Mouse (Mus musculus): ENCODE measurements around the gene Bckdha. TPM values are rescaled to one million over a fixed set of nuclear protein-coding genes. Genes with fewer than 3 reads are reported as not detected.

Bckdha gene
- polyA plus RNA-seq, 1 experiment: 81.4 TPM

GRCm38 (mm10) chr7:25623857-25624370, 34.9 kb downstream of the Bckdha start:
- TF ChIP-seq CTCF (IDR thresholded peaks at IDR 0.05; ENCODE audit: extremely low read depth, insufficient read depth, insufficient read length, insufficient replicate concordance): no peak
- no peak for TF ChIP-seq POLR2A (IDR thresholded peaks at IDR 0.05; ENCODE audit: low read depth, low read length)
- WGBS: 90% methylated on average over 11 of the region's 11 CpGs
- no peak overlapping the region for H3K4me3 ChIP-seq (ENCODE audit: extremely low read depth, insufficient read depth, insufficient read length)
- peaks cover 16% of the 10 kb centered on the region for H3K4me1 ChIP-seq (ENCODE audit: control insufficient read depth, insufficient read depth, insufficient read length)
- H3K27me3 ChIP-seq (ENCODE audit: control insufficient read depth, insufficient read depth, low read length): no peaks in the 10 kb centered on the region
- peaks cover 29% of the 10 kb centered on the region for H3K36me3 ChIP-seq (ENCODE audit: control insufficient read depth, insufficient read depth, low read length)
- no peak for DNase-seq (ENCODE audit: low read depth in 1 of 2, low spot score in 2 of 2)
- peak overlapping the region; percentile 31; the same call in 1 of the 2 replicates for H3K27ac ChIP-seq (ENCODE audit: insufficient read depth, low read length)

GRCm38 (mm10) chr7:25620751-25621150, 38.0 kb downstream of the Bckdha start:
- WGBS: 87% methylated on average over 11 of the region's 11 CpGs
- Histone ChIP-seq H3K36me3 (ENCODE audit: control insufficient read depth, insufficient read depth, low read length) (peaks cover 24% of the 10 kb centered on the region), H3K27me3 (ENCODE audit: control insufficient read depth, insufficient read depth, low read length) (no peaks in the 10 kb centered on the region), H3K4me3 (ENCODE audit: extremely low read depth, insufficient read depth, insufficient read length) (no peak overlapping the region), H3K27ac (ENCODE audit: insufficient read depth, low read length) (no peak overlapping the region), H3K4me1 (ENCODE audit: control insufficient read depth, insufficient read depth, insufficient read length) (peaks cover 4% of the 10 kb centered on the region; the same call in 1 of the 2 replicates)
- TF ChIP-seq CTCF (IDR thresholded peaks at IDR 0.05; ENCODE audit: extremely low read depth, insufficient read depth, insufficient read length, insufficient replicate concordance) (no peak), POLR2A (IDR thresholded peaks at IDR 0.05; ENCODE audit: low read depth, low read length) (no peak)
- no peak for DNase-seq (ENCODE audit: low read depth in 1 of 2, low spot score in 2 of 2)

GRCm38 (mm10) chr7:25620101-25620500, 38.7 kb downstream of the Bckdha start:
- H3K27ac ChIP-seq (ENCODE audit: insufficient read depth, low read length): no peak overlapping the region
- H3K27me3 ChIP-seq (ENCODE audit: control insufficient read depth, insufficient read depth, low read length): no peaks in the 10 kb centered on the region
- 92% methylated on average over 5 of the region's 5 CpGs for WGBS
- TF ChIP-seq POLR2A (IDR thresholded peaks at IDR 0.05; ENCODE audit: low read depth, low read length) (no peak), CTCF (IDR thresholded peaks at IDR 0.05; ENCODE audit: extremely low read depth, insufficient read depth, insufficient read length, insufficient replicate concordance) (no peak)
- no peak overlapping the region for H3K4me3 ChIP-seq (ENCODE audit: extremely low read depth, insufficient read depth, insufficient read length)
- DNase-seq (ENCODE audit: low read depth in 1 of 2, low spot score in 2 of 2): peak in 1 of 2 experiments; percentile 2
- peaks cover 4% of the 10 kb centered on the region; the same call in 1 of the 2 replicates for H3K4me1 ChIP-seq (ENCODE audit: control insufficient read depth, insufficient read depth, insufficient read length)
- peaks cover 22% of the 10 kb centered on the region for H3K36me3 ChIP-seq (ENCODE audit: control insufficient read depth, insufficient read depth, low read length)

- Histone ChIP-seq H3K27me3 (ENCODE audit: control insufficient read depth, insufficient read depth, low read length) (no peaks in the 10 kb centered on the region), H3K36me3 (ENCODE audit: control insufficient read depth, insufficient read depth, low read length) (peaks cover 18% of the 10 kb centered on the region), H3K4me3 (ENCODE audit: extremely low read depth, insufficient read depth, insufficient read length) (peak overlapping the region; percentile 76), H3K27ac (ENCODE audit: insufficient read depth, low read length) (peak overlapping the region; percentile 85), H3K4me1 (ENCODE audit: control insufficient read depth, insufficient read depth, insufficient read length) (peaks cover 4% of the 10 kb centered on the region; the same call in 1 of the 2 replicates)
- no peak for DNase-seq (ENCODE audit: low read depth in 1 of 2, low spot score in 2 of 2)
- WGBS: 27% methylated on average over 5 of the region's 5 CpGs
- TF ChIP-seq POLR2A (IDR thresholded peaks at IDR 0.05; ENCODE audit: low read depth, low read length) (no peak), CTCF (IDR thresholded peaks at IDR 0.05; ENCODE audit: extremely low read depth, insufficient read depth, insufficient read length, insufficient replicate concordance) (no peak)
Observed at GRCm38 (mm10) chr7:25619722-25619991, 39.1 kb downstream of the Bckdha start.

GRCm38 (mm10) chr7:25618865-25619721, 39.7 kb downstream of the Bckdha start, which contains the start of gene Dmac2:
Dmac2 (plus strand) TSS chr7:25619414.
- H3K27me3 ChIP-seq (ENCODE audit: control insufficient read depth, insufficient read depth, low read length): no peaks in the 10 kb centered on the region
- peak within 1 kb of the TSS; percentile 76 for H3K4me3 ChIP-seq (ENCODE audit: extremely low read depth, insufficient read depth, insufficient read length)
- H3K4me1 ChIP-seq (ENCODE audit: control insufficient read depth, insufficient read depth, insufficient read length): peaks cover 4% of the 10 kb centered on the region; the same call in 1 of the 2 replicates
- peak within 1 kb of the TSS; percentile 85 for H3K27ac ChIP-seq (ENCODE audit: insufficient read depth, low read length)
- peaks cover 17% of the 10 kb centered on the region for H3K36me3 ChIP-seq (ENCODE audit: control insufficient read depth, insufficient read depth, low read length)
- TF ChIP-seq CTCF (IDR thresholded peaks at IDR 0.05; ENCODE audit: extremely low read depth, insufficient read depth, insufficient read length, insufficient replicate concordance) (no peak), POLR2A (IDR thresholded peaks at IDR 0.05; ENCODE audit: low read depth, low read length) (peak; percentile 30; the same call in 1 of the 2 replicates)
- WGBS: under 1% methylated on average over 53 of the region's 53 CpGs
- peak; percentile 92 to 96 for DNase-seq (ENCODE audit: low read depth in 1 of 2, low spot score in 2 of 2)

GRCm38 (mm10) chr7:25617376-25618160, 41.2 kb downstream of the Bckdha start:
- Histone ChIP-seq H3K4me3 (ENCODE audit: extremely low read depth, insufficient read depth, insufficient read length) (no peak overlapping the region), H3K27me3 (ENCODE audit: control insufficient read depth, insufficient read depth, low read length) (no peaks in the 10 kb centered on the region), H3K27ac (ENCODE audit: insufficient read depth, low read length) (no peak overlapping the region), H3K4me1 (ENCODE audit: control insufficient read depth, insufficient read depth, insufficient read length) (peaks cover 4% of the 10 kb centered on the region; the same call in 1 of the 2 replicates), H3K36me3 (ENCODE audit: control insufficient read depth, insufficient read depth, low read length) (peaks cover 12% of the 10 kb centered on the region; the same call in 1 of the 2 replicates)
- 85% methylated on average over 10 of the region's 10 CpGs for WGBS
- TF ChIP-seq CTCF (IDR thresholded peaks at IDR 0.05; ENCODE audit: extremely low read depth, insufficient read depth, insufficient read length, insufficient replicate concordance) (no peak), POLR2A (IDR thresholded peaks at IDR 0.05; ENCODE audit: low read depth, low read length) (no peak)
- peak in 1 of 2 experiments; percentile 2 for DNase-seq (ENCODE audit: low read depth in 1 of 2, low spot score in 2 of 2)

Data from spleen, adult 2 months (tissue).